Mouse (Mus musculus): Measurements from ENCODE around the gene Syt12.

GRCm38 (mm10) chr19:4455071-4455800 lies 22.0 kb downstream of the Syt12 start:
- TF ChIP-seq POLR2A (IDR thresholded peaks at IDR 0.05; ENCODE audit: insufficient read depth, low read depth, low read length): no peak
- TF ChIP-seq CTCF (IDR thresholded peaks at IDR 0.05; ENCODE audit: insufficient read depth, low read depth, low read length): no peak
